Mouse (Mus musculus): ENCODE data around the gene Gng2. TPM values are rescaled to one million over a fixed set of nuclear protein-coding genes. Genes with fewer than 3 reads are reported as not detected.

The Gng2 gene
- polyA plus RNA-seq, 1 experiment from 2014 or later: 43.6 TPM

GRCm38 (mm10) chr14:19926312-19926711, 51.1 kb downstream of the Gng2 start:
- H3K4me2 ChIP-seq (ENCODE audit: low read depth, low read length): no peak overlapping the region
- 75% methylated on average over 8 of the region's 8 CpGs for WGBS
- H3K9me3 ChIP-seq (replicated peaks; ENCODE audit: control insufficient read depth, low read length): no peaks in the 10 kb centered on the region
- H3K4me3 ChIP-seq (replicated peaks; ENCODE audit: low read length): no peak overlapping the region
- no peaks in the 10 kb centered on the region for H3K4me1 ChIP-seq (ENCODE audit: control insufficient read depth, insufficient read depth, low read length)
- H3K9ac ChIP-seq (ENCODE audit: low read length): no peak overlapping the region
- no peak for ATAC-seq (ENCODE audit: insufficient read depth, low FRiP score)
- H3K27ac ChIP-seq (ENCODE audit: low read length): no peak overlapping the region
- H3K36me3 ChIP-seq (ENCODE audit: control insufficient read depth, insufficient read depth, low read length): no peaks in the 10 kb centered on the region
- no peaks in the 10 kb centered on the region for H3K27me3 ChIP-seq (ENCODE audit: control insufficient read depth, insufficient read depth, low read length)

DNA sequence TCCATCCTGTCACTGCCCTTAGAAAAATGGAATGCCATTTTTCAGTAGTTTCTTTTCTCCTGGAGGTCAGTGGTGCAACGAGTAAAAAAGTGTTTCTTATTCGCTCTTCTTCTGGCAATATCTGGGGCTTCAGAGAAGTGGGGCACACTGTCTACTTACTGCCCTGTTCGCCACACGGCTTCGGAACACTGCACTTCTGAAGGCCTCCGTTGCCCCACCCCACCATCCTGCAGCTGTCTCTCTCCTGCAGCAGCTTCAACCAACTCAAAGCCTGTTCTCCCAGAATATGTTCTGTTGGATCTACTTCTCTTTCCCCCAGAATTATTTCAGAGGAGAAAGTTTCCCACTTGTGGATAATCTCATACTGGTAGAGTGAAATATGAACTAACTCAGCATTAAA, 52.3 kb downstream of the Gng2 start:
- no peak for ATAC-seq (ENCODE audit: insufficient read depth, low FRiP score)
- Histone ChIP-seq H3K4me1 (ENCODE audit: control insufficient read depth, insufficient read depth, low read length) (no peaks in the 10 kb centered on the region), H3K9ac (ENCODE audit: low read length) (no peak overlapping the region), H3K4me2 (ENCODE audit: low read depth, low read length) (no peak overlapping the region), H3K36me3 (ENCODE audit: control insufficient read depth, insufficient read depth, low read length) (no peaks in the 10 kb centered on the region), H3K27me3 (ENCODE audit: control insufficient read depth, insufficient read depth, low read length) (no peaks in the 10 kb centered on the region), H3K27ac (ENCODE audit: low read length) (no peak overlapping the region), H3K4me3 (replicated peaks; ENCODE audit: low read length) (no peak overlapping the region), H3K9me3 (replicated peaks; ENCODE audit: control insufficient read depth, low read length) (no peaks in the 10 kb centered on the region)
- 61% methylated on average over 6 of the region's 6 CpGs for WGBS

DNA sequence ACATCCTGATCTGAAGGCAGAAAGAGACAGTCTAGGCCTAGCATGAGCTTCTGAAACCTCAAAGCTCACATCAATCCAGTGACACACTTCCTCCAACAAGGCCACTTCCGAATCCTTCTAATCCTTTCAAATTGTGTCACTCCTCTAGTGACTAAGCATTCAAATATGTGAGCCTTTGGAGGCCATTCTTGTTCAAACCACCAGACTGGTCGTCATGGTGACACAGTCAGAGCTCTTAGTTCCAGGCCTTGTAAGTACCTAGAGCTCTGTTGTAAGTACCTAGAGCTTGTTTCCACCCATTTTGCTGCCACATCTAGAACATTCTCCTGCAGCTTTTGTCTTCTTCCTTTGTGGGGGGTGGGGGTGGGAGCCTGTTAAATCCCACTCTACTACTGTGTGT, 53.3 kb downstream of the Gng2 start:
- WGBS: 89% methylated on average over 2 of the region's 2 CpGs
- H3K27ac ChIP-seq (ENCODE audit: low read length): no peak overlapping the region
- H3K9ac ChIP-seq (ENCODE audit: low read length): no peak overlapping the region

DNA sequence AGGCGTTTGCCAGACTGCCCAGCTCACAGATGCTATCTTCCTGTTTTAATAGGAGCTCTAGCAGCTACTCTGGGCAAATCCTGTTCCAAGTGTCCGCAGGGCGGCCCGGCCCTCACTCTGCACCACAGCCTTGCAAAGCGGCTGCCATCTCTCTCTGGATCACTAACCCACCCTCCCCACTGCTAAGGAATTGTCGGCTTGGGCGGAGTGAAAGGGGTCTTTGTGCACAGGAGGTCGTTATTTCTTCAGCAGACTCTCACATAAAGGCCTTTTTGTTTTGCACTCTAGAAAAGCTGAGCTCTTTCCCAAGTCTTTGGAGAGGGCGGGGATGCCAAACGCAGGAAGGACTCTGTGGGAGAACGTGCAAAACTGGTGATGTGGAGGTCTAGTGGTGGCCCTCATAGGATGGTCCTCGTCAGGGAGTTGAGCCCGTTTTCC, 57.2 kb downstream of the Gng2 start:
- no peak overlapping the region for H3K4me2 ChIP-seq (ENCODE audit: low read depth, low read length)
- no peak overlapping the region for H3K27ac ChIP-seq (ENCODE audit: low read length)
- H3K27me3 ChIP-seq (ENCODE audit: control insufficient read depth, insufficient read depth, low read length): no peaks in the 10 kb centered on the region
- peak; percentile 40; the same call in 1 of the 2 replicates for ATAC-seq (ENCODE audit: insufficient read depth, low FRiP score)
- H3K4me3 ChIP-seq (replicated peaks; ENCODE audit: low read length): no peak overlapping the region
- no peaks in the 10 kb centered on the region for H3K36me3 ChIP-seq (ENCODE audit: control insufficient read depth, insufficient read depth, low read length)
- no peaks in the 10 kb centered on the region for H3K9me3 ChIP-seq (replicated peaks; ENCODE audit: control insufficient read depth, low read length)
- 61% methylated on average over 13 of the region's 13 CpGs for WGBS
- no peaks in the 10 kb centered on the region for H3K4me1 ChIP-seq (ENCODE audit: control insufficient read depth, insufficient read depth, low read length)
- H3K9ac ChIP-seq (ENCODE audit: low read length): no peak overlapping the region

More for the DNA sequence above, 53.3 kb downstream of the Gng2 start:
- no peak overlapping the region for H3K4me2 ChIP-seq (ENCODE audit: low read depth, low read length)
- H3K4me3 ChIP-seq (replicated peaks; ENCODE audit: low read length): no peak overlapping the region
- no peaks in the 10 kb centered on the region for H3K36me3 ChIP-seq (ENCODE audit: control insufficient read depth, insufficient read depth, low read length)
- no peaks in the 10 kb centered on the region for H3K27me3 ChIP-seq (ENCODE audit: control insufficient read depth, insufficient read depth, low read length)
- no peaks in the 10 kb centered on the region for H3K4me1 ChIP-seq (ENCODE audit: control insufficient read depth, insufficient read depth, low read length)
- H3K9me3 ChIP-seq (replicated peaks; ENCODE audit: control insufficient read depth, low read length): no peaks in the 10 kb centered on the region
- no peak for ATAC-seq (ENCODE audit: insufficient read depth, low FRiP score)

DNA sequence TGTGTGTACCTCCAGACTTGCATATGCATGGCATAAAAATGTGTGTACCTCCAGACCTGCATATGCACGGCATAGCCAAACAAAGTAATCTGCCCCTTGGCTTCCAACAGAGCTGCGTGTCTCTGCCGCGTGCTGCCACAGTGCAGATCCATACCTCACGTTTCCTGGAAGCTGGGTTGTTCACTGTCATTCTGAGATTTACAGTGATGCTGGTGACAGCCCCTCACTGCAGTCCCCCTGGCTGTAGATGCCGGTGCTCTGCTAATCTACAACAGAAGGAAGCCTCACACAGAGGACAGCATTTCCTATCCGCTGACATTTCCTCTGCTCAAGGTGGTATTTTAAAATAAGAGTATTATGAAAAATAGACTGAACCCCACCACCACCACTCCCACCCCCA, 57.6 kb downstream of the Gng2 start:
- Histone ChIP-seq H3K27ac (ENCODE audit: low read length) (no peak overlapping the region), H3K27me3 (ENCODE audit: control insufficient read depth, insufficient read depth, low read length) (no peaks in the 10 kb centered on the region), H3K36me3 (ENCODE audit: control insufficient read depth, insufficient read depth, low read length) (no peaks in the 10 kb centered on the region), H3K9ac (ENCODE audit: low read length) (no peak overlapping the region), H3K4me2 (ENCODE audit: low read depth, low read length) (no peak overlapping the region), H3K4me1 (ENCODE audit: control insufficient read depth, insufficient read depth, low read length) (no peaks in the 10 kb centered on the region), H3K4me3 (replicated peaks; ENCODE audit: low read length) (no peak overlapping the region), H3K9me3 (replicated peaks; ENCODE audit: control insufficient read depth, low read length) (no peaks in the 10 kb centered on the region)
- ATAC-seq (ENCODE audit: insufficient read depth, low FRiP score): no peak
- 79% methylated on average over 7 of the region's 7 CpGs for whole genome bisulfite sequencing

- Histone ChIP-seq H3K9me3 (replicated peaks; ENCODE audit: control insufficient read depth, low read length) (no peaks in the 10 kb centered on the region), H3K27me3 (ENCODE audit: control insufficient read depth, insufficient read depth, low read length) (no peaks in the 10 kb centered on the region), H3K36me3 (ENCODE audit: control insufficient read depth, insufficient read depth, low read length) (no peaks in the 10 kb centered on the region), H3K4me1 (ENCODE audit: control insufficient read depth, insufficient read depth, low read length) (no peaks in the 10 kb centered on the region), H3K9ac (ENCODE audit: low read length) (no peak overlapping the region), H3K27ac (ENCODE audit: low read length) (no peak overlapping the region), H3K4me2 (ENCODE audit: low read depth, low read length) (no peak overlapping the region), H3K4me3 (replicated peaks; ENCODE audit: low read length) (no peak overlapping the region)
- no peak for ATAC-seq (ENCODE audit: insufficient read depth, low FRiP score)
- WGBS: 75% methylated on average over 7 of the region's 7 CpGs
Observed at GRCm38 (mm10) chr14:19917534-19917933, 59.9 kb downstream of the Gng2 start.

GRCm38 (mm10) chr14:19916315-19916714, 61.1 kb downstream of the Gng2 start:
- 74% methylated on average over 2 of the region's 2 CpGs for WGBS
- no peak overlapping the region for H3K27ac ChIP-seq (ENCODE audit: low read length)
- ATAC-seq (ENCODE audit: insufficient read depth, low FRiP score): no peak

DNA sequence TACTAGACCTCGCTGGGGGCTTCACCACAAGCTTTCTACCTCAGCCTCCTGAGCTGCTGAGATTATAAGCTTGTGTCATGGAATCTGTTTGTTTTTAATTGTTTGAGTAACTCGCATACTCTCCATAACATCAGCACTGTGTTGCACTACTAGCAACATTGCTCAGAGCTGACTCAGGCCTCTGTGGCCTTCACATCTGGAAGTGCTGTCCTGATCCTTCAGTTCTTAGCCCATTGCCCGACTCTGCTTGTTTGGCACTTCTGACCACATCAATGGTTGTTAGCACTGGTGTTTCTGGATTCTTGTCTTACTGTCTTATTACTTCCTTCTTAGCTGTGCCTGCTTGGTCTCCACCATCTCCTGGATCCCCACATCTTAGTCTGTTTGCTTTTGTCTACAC, 64.5 kb downstream of the Gng2 start:
- H3K4me3 ChIP-seq (replicated peaks; ENCODE audit: low read length): no peak overlapping the region
- H3K4me1 ChIP-seq (ENCODE audit: control insufficient read depth, insufficient read depth, low read length): no peaks in the 10 kb centered on the region
- no peaks in the 10 kb centered on the region for H3K36me3 ChIP-seq (ENCODE audit: control insufficient read depth, insufficient read depth, low read length)
- H3K4me2 ChIP-seq (ENCODE audit: low read depth, low read length): no peak overlapping the region
- no peaks in the 10 kb centered on the region for H3K9me3 ChIP-seq (replicated peaks; ENCODE audit: control insufficient read depth, low read length)
- no peak overlapping the region for H3K27ac ChIP-seq (ENCODE audit: low read length)
- H3K27me3 ChIP-seq (ENCODE audit: control insufficient read depth, insufficient read depth, low read length): no peaks in the 10 kb centered on the region
- ATAC-seq (ENCODE audit: insufficient read depth, low FRiP score): no peak
- 84% methylated on average over 3 of the region's 3 CpGs for WGBS
- H3K9ac ChIP-seq (ENCODE audit: low read length): no peak overlapping the region

More at GRCm38 (mm10) chr14:19916315-19916714, 61.1 kb downstream of the Gng2 start:
- H3K4me3 ChIP-seq (replicated peaks; ENCODE audit: low read length): no peak overlapping the region
- no peak overlapping the region for H3K9ac ChIP-seq (ENCODE audit: low read length)
- H3K36me3 ChIP-seq (ENCODE audit: control insufficient read depth, insufficient read depth, low read length): no peaks in the 10 kb centered on the region
- H3K4me2 ChIP-seq (ENCODE audit: low read depth, low read length): no peak overlapping the region
- no peaks in the 10 kb centered on the region for H3K9me3 ChIP-seq (replicated peaks; ENCODE audit: control insufficient read depth, low read length)
- no peaks in the 10 kb centered on the region for H3K27me3 ChIP-seq (ENCODE audit: control insufficient read depth, insufficient read depth, low read length)
- H3K4me1 ChIP-seq (ENCODE audit: control insufficient read depth, insufficient read depth, low read length): no peaks in the 10 kb centered on the region

- 61% methylated on average over 5 of the region's 5 CpGs for WGBS
- no peak overlapping the region for H3K4me3 ChIP-seq (replicated peaks; ENCODE audit: low read length)
- no peak overlapping the region for H3K27ac ChIP-seq (ENCODE audit: low read length)
- no peaks in the 10 kb centered on the region for H3K4me1 ChIP-seq (ENCODE audit: control insufficient read depth, insufficient read depth, low read length)
- ATAC-seq (ENCODE audit: insufficient read depth, low FRiP score): peak; percentile 69; the same call in 1 of the 2 replicates
- no peaks in the 10 kb centered on the region for H3K9me3 ChIP-seq (replicated peaks; ENCODE audit: control insufficient read depth, low read length)
- H3K4me2 ChIP-seq (ENCODE audit: low read depth, low read length): no peak overlapping the region
- H3K9ac ChIP-seq (ENCODE audit: low read length): no peak overlapping the region
- no peaks in the 10 kb centered on the region for H3K36me3 ChIP-seq (ENCODE audit: control insufficient read depth, insufficient read depth, low read length)
- H3K27me3 ChIP-seq (ENCODE audit: control insufficient read depth, insufficient read depth, low read length): no peaks in the 10 kb centered on the region
Observed at GRCm38 (mm10) chr14:19905615-19906014, 71.8 kb downstream of the Gng2 start.

GRCm38 (mm10) chr14:19904821-19905220, 72.6 kb downstream of the Gng2 start:
- no peaks in the 10 kb centered on the region for H3K27me3 ChIP-seq (ENCODE audit: control insufficient read depth, insufficient read depth, low read length)
- no peaks in the 10 kb centered on the region for H3K36me3 ChIP-seq (ENCODE audit: control insufficient read depth, insufficient read depth, low read length)
- WGBS: 78% methylated on average over 3 of the region's 3 CpGs
- no peak for ATAC-seq (ENCODE audit: insufficient read depth, low FRiP score)
- no peaks in the 10 kb centered on the region for H3K4me1 ChIP-seq (ENCODE audit: control insufficient read depth, insufficient read depth, low read length)
- no peak overlapping the region for H3K27ac ChIP-seq (ENCODE audit: low read length)
- no peak overlapping the region for H3K9ac ChIP-seq (ENCODE audit: low read length)
- no peak overlapping the region for H3K4me3 ChIP-seq (replicated peaks; ENCODE audit: low read length)
- H3K4me2 ChIP-seq (ENCODE audit: low read depth, low read length): no peak overlapping the region
- no peaks in the 10 kb centered on the region for H3K9me3 ChIP-seq (replicated peaks; ENCODE audit: control insufficient read depth, low read length)

Measured in stomach, embryonic 16.5 days (tissue).